Mouse (Mus musculus) kidney, adult 2 months (tissue): ENCODE measurements at regions not wholly inside any gene's neighbourhood (a gene's known extent, or its start where the extent isn't known, plus 50 kb on each side); places are given as distances from the start of the nearest gene placed in this dataset.

Experiments
- CTCF ChIP-seq: fragments of 200-500 bp; conservative IDR thresholded peaks from 2 replicates; pipeline ENCODE4 v1.5.1; 2011; ENCODE audit warnings: low read depth, mild to moderate bottlenecking, control low read depth, low read length, moderate library complexity, mixed read lengths; ENCODE audit not compliant: insufficient read depth, insufficient read length
- POLR2A ChIP-seq: fragments of 200-500 bp; IDR thresholded peaks from one replicate; pipeline ENCODE4 v1.6.1; 2011; ENCODE audit warnings: low read depth, low read length, control low read depth

DNA sequence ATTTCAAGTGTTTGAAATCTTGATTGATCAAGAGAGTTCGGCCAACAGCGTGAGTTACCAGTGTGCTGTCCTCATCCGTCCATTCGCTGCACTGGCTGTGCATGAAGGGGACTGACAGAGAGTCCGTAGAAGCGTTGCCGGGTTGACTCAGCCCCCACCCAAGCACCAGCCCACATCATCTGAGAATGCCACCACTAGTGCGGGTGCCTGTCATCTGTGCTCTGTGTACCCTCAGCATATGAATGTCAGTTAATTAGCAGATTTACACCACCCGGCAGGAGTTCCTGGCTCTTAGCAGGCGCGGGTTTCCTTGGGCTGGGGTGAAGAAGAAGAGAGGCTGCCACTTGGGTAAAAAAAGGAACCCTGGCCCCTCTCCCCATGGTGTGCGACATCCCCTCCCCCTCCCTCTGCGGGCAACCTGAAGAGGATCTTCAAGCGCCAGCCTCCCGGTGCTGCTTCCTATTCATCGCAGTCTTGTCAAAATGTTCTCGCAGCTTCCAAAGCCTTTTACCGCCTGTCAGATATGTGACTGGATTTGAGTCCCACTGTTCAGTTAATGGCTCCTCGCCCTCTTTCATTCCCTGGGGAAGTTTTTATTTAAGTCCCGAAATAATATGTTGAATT is 309.2 kb upstream of the Zdhhc25 start:
- TF ChIP-seq CTCF = no peak
- no peak for TF ChIP-seq POLR2A
